ENCODE assay signal across 11 mouse cellular contexts in the genomic region with DNA sequence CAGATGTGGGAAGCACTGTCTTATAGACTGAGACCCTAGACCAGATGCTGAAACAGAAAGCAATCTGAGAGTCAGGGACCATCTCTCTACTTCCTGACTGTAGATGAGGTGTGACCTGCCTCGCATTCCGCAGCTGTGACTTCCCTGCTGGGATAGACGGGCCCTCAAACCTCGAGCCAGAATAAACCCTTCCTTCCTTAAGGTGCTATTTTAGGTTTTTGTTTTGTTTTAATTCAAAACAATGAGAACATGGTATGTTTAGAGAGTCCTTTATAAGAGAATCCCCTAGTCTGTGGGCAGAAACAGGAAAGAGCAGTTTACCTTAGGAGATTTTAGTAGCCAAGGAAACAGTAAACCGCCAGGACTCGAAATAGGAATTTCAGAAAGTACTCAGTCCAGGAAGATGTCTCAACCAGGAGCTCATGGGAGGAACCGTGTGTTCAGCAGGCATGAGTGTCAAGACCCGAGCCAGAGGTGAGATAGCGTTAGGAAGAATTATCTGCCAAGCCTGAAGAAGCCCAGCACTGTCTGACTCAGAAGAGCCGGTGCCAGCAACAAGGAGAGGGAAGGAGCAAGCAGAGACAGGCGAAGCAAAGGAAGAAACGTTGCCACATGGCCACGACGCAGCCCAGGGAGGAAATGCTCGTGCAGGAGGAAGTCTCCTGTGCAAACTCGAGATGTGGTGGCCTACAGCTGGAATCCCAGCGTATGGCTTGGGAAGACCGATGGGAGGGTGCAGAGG. TPM values are rescaled to one million over a fixed set of nuclear protein-coding genes. Genes with fewer than 3 reads are reported as not detected.
DNase-seq lines count a peak whose midpoint lies in the region; ATAC-seq and TF ChIP-seq lines count a peak whose summit lies in the region.
"Had no signal": no experiment of that assay in that cellular context is flagged by ENCODE, and none has a peak within 500 bp of the region (broad histone marks: within the 10 kb centered on the region; RNA-seq: fewer than 3 reads in every experiment).

No protein-coding gene starts in this region.

- 33% methylated on average over 18 of the region's 18 CpGs for WGBS in lung, adult 2 months
- 47% methylated on average over 18 of the region's 18 CpGs for WGBS in lung, embryonic 14.5 days
- WGBS in stomach, postnatal 0 days: 46% methylated on average over 18 of the region's 18 CpGs
- WGBS in forebrain, embryonic 13.5 days: 90% methylated on average over 18 of the region's 18 CpGs

- H3K9me3 ChIP-seq in lung, embryonic 14.5 days (ENCODE audit: low read depth, low read length): no peaks in the 10 kb centered on the region
- no peaks in the 10 kb centered on the region for H3K9me3 ChIP-seq in stomach, postnatal 0 days (ENCODE audit: control insufficient read depth, low read length)
- H3K9me3 ChIP-seq in forebrain, embryonic 13.5 days (replicated peaks): no peaks in the 10 kb centered on the region
- H3K9me3 ChIP-seq: midbrain, embryonic 12.5 days had no signal

- TF ChIP-seq EP300 in stomach, postnatal 0 days (optimal IDR thresholded peaks at IDR 0.05): no peak

- H3K9ac ChIP-seq in lung, embryonic 14.5 days: no peak overlapping the region
- no peak overlapping the region for H3K9ac ChIP-seq in stomach, postnatal 0 days (ENCODE audit: low read length)
- no peak overlapping the region for H3K9ac ChIP-seq in forebrain, embryonic 13.5 days
- H3K9ac ChIP-seq: midbrain, embryonic 12.5 days had no signal

- 0 out of 2 replicates have a peak overlapping the region, but pooled peaks have one; percentile 42 for H3K27ac ChIP-seq in lung, embryonic 14.5 days (ENCODE audit: low read depth)
- no peak overlapping the region for H3K27ac ChIP-seq in stomach, postnatal 0 days (replicated peaks)
- no peak overlapping the region for H3K27ac ChIP-seq in forebrain, embryonic 13.5 days
- H3K27ac ChIP-seq: midbrain, embryonic 12.5 days had no signal

- H3K36me3 ChIP-seq in lung, embryonic 14.5 days (ENCODE audit: insufficient read depth): no peaks in the 10 kb centered on the region
- no peaks in the 10 kb centered on the region for H3K36me3 ChIP-seq in stomach, postnatal 0 days (ENCODE audit: control insufficient read depth, insufficient read depth, low read length)
- H3K36me3 ChIP-seq in forebrain, embryonic 13.5 days (ENCODE audit: poor library complexity, severe bottlenecking): no peaks in the 10 kb centered on the region
- H3K36me3 ChIP-seq: midbrain, embryonic 12.5 days had no signal

- H3K4me3 ChIP-seq in lung, adult 2 months (replicated peaks; ENCODE audit: extremely low read depth, low read depth, low read length): no peak overlapping the region
- H3K4me3 ChIP-seq in lung, embryonic 14.5 days (ENCODE audit: low read depth, low read length): no peak overlapping the region
- no peak overlapping the region for H3K4me3 ChIP-seq in stomach, postnatal 0 days (ENCODE audit: low read depth, low read length)
- H3K4me3 ChIP-seq in forebrain, embryonic 13.5 days: no peak overlapping the region
- H3K4me3 ChIP-seq: midbrain, embryonic 12.5 days had no signal

- no peak overlapping the region for H3K4me2 ChIP-seq in lung, embryonic 14.5 days
- H3K4me2 ChIP-seq in stomach, postnatal 0 days (replicated peaks; ENCODE audit: low read depth): no peak overlapping the region
- no peak overlapping the region for H3K4me2 ChIP-seq in forebrain, embryonic 13.5 days
- H3K4me2 ChIP-seq: midbrain, embryonic 12.5 days had no signal

- peak; percentile 86 for ATAC-seq in frontal cortex, adult (ENCODE audit: low TSS enrichment)
- peak; percentile 62 for ATAC-seq in lung, embryonic 14.5 days (ENCODE audit: insufficient read depth)
- peak; percentile 16; the same call in 1 of the 2 replicates for ATAC-seq in stomach, postnatal 0 days (ENCODE audit: low FRiP score, low TSS enrichment)
- ATAC-seq in forebrain, embryonic 13.5 days: no peak
- ATAC-seq: forebrain, embryonic 14.5 days had no signal

- peaks cover 11% of the 10 kb centered on the region for H3K4me1 ChIP-seq in lung, adult 2 months (ENCODE audit: control insufficient read depth, insufficient read depth, low read length)
- no peaks in the 10 kb centered on the region for H3K4me1 ChIP-seq in lung, embryonic 14.5 days (ENCODE audit: insufficient read depth)
- H3K4me1 ChIP-seq in stomach, postnatal 0 days (replicated peaks; ENCODE audit: control insufficient read depth, insufficient read depth): no peaks in the 10 kb centered on the region
- H3K4me1 ChIP-seq in forebrain, embryonic 13.5 days: no peaks in the 10 kb centered on the region
- H3K4me1 ChIP-seq: midbrain, embryonic 12.5 days had no signal

- TF ChIP-seq POLR2A in lung, adult 2 months (IDR thresholded peaks at IDR 0.05; ENCODE audit: borderline replicate concordance, extremely low read depth, low read depth, low read length): no peak

- DNase-seq in frontal cortex, adult 2 months (ENCODE audit: extremely low spot score in 1 of 2, low spot score in 1 of 2): no peak
- DNase-seq in lung, adult 18-20 months: peak; percentile 27 to 33
- DNase-seq in lung, adult 2 months: no peak
- DNase-seq in lung, embryonic 14.5 days: peak; percentile 46
- DNase-seq in stomach, postnatal 0 days (ENCODE audit: low spot score): no peak
- no peak for DNase-seq in thymus, postnatal 0 days (ENCODE audit: low spot score)
- DNase-seq: kidney, postnatal 4 days had no signal

- TF ChIP-seq CTCF in lung, adult 2 months (IDR thresholded peaks at IDR 0.05; ENCODE audit: insufficient read depth, low read length): no peak
- no peak for TF ChIP-seq CTCF in lung, embryonic 14.5 days (IDR thresholded peaks at IDR 0.05; ENCODE audit: low read depth)
- no peak for TF ChIP-seq CTCF in stomach, postnatal 0 days (IDR thresholded peaks at IDR 0.05; ENCODE audit: low read depth)

- H3K27me3 ChIP-seq in lung, embryonic 14.5 days (ENCODE audit: insufficient read depth, low read length): no peaks in the 10 kb centered on the region
- no peaks in the 10 kb centered on the region for H3K27me3 ChIP-seq in stomach, postnatal 0 days (ENCODE audit: control insufficient read depth, insufficient read depth, low read length)
- no peaks in the 10 kb centered on the region for H3K27me3 ChIP-seq in forebrain, embryonic 13.5 days
- H3K27me3 ChIP-seq: midbrain, embryonic 12.5 days had no signal

RNA-seq across cellular contexts. Expression of gene Gm47791, which starts 24.8 kb away (rescaled TPM):
- polyA plus RNA-seq in frontal cortex, adult 2 months (2012; rRNA removed): not detected in 2 replicates
- polyA plus RNA-seq in lung, adult 2 months (2012; rRNA removed): not detected in 2 replicates
- polyA plus RNA-seq in lung, embryonic 14.5 days (2014; fragmentation: Nextera tagmentation; extraction: Ambion mirVana): not detected in 2 replicates
- polyA plus RNA-seq in stomach, postnatal 0 days (2015; fragmentation: Nextera tagmentation; extraction: Ambion mirVana): not detected in 2 replicates
- not detected in 2 replicates for polyA plus RNA-seq in forebrain, embryonic 13.5 days (2015; fragmentation: Nextera tagmentation; extraction: Ambion mirVana)
- not detected in 2 replicates for polyA plus RNA-seq in thymus, postnatal 0 days (2015; fragmentation: Nextera tagmentation; extraction: Ambion mirVana)
- polyA plus RNA-seq: forebrain, embryonic 14.5 days; midbrain, embryonic 12.5 days had no signal

RNA-seq across cellular contexts. Expression of gene Tm4sf20, which starts 27.6 kb away (rescaled TPM):
- polyA plus RNA-seq in frontal cortex, adult 2 months (2012; rRNA removed): not detected in 2 replicates
- polyA plus RNA-seq in lung, adult 2 months (2012; rRNA removed): 0.36 TPM in 1 of 2 replicates, not detected in the other
- polyA plus RNA-seq in lung, embryonic 14.5 days (2014; fragmentation: Nextera tagmentation; extraction: Ambion mirVana): not detected in 2 replicates
- 0.21 and 1.0 TPM in 2 replicates for polyA plus RNA-seq in stomach, postnatal 0 days (2015; fragmentation: Nextera tagmentation; extraction: Ambion mirVana)
- 0.20 and 0.36 TPM in 2 replicates for polyA plus RNA-seq in forebrain, embryonic 13.5 days (2015; fragmentation: Nextera tagmentation; extraction: Ambion mirVana)
- 0.17 and 0.47 TPM in 2 replicates for polyA plus RNA-seq in thymus, postnatal 0 days (2015; fragmentation: Nextera tagmentation; extraction: Ambion mirVana)
- polyA plus RNA-seq: forebrain, embryonic 14.5 days had no signal

RNA-seq across cellular contexts. Expression of gene Agfg1, which starts 43.4 kb away (rescaled TPM):
- 36.0 and 36.3 TPM in 2 replicates for polyA plus RNA-seq in frontal cortex, adult 2 months (2012; rRNA removed)
- polyA plus RNA-seq in lung, adult 2 months (2012; rRNA removed): 51.1 and 70.6 TPM in 2 replicates
- 47.8 and 48.4 TPM in 2 replicates for polyA plus RNA-seq in lung, embryonic 14.5 days (2014; fragmentation: Nextera tagmentation; extraction: Ambion mirVana)
- polyA plus RNA-seq in stomach, postnatal 0 days (2015; fragmentation: Nextera tagmentation; extraction: Ambion mirVana): 18.2 and 18.8 TPM in 2 replicates
- polyA plus RNA-seq in forebrain, embryonic 13.5 days (2015; fragmentation: Nextera tagmentation; extraction: Ambion mirVana): 28.6 and 31.7 TPM in 2 replicates
- polyA plus RNA-seq in thymus, postnatal 0 days (2015; fragmentation: Nextera tagmentation; extraction: Ambion mirVana): 45.2 and 50.4 TPM in 2 replicates

Comparison
In these comparisons a context has a peak if more than half of its experiments do, and no peak if none do; other contexts are left out.
1. DNase-seq: peak in lung, adult 18-20 months (2 of 2) and lung, embryonic 14.5 days (single experiment); none in frontal cortex, adult 2 months (0 of 2), lung, adult 2 months (single experiment), stomach, postnatal 0 days (single experiment) and thymus, postnatal 0 days (single experiment).